Mouse (Mus musculus) right cerebral cortex, postnatal 14 days (tissue): ENCODE measurements at regions not wholly inside any gene's neighbourhood (a gene's known extent, or its start where the extent isn't known, plus 50 kb on each side); places are given as distances from the start of the nearest gene placed in this dataset.

Source experiments
- DNase-seq: peaks from one replicate; pipeline ENCODE4 v3.0.0; 2022

GRCm38 (mm10) chr13:90292124-90292523 is 202.7 kb upstream of the Xrcc4 start:
- no peak for DNase-seq

- DNase-seq = no peak
These were observed 191.6 kb upstream of the Xrcc4 start for GRCm38 (mm10) chr13:90280976-90281375.

- no peak for DNase-seq
These were observed 190.5 kb upstream of the Xrcc4 start for GRCm38 (mm10) chr13:90279786-90280382.

GRCm38 (mm10) chr13:90279355-90279754 is 189.9 kb upstream of the Xrcc4 start:
- DNase-seq = no peak

- DNase-seq = no peak
These were observed 169.8 kb upstream of the Xrcc4 start for GRCm38 (mm10) chr13:90259071-90259742.

- no peak for DNase-seq
These were observed 163.6 kb upstream of the Xrcc4 start for GRCm38 (mm10) chr13:90252981-90253380.

- DNase-seq = no peak
These were observed 156.8 kb upstream of the Xrcc4 start for GRCm38 (mm10) chr13:90245997-90246765.

GRCm38 (mm10) chr13:90238331-90238730 is 148.9 kb upstream of the Xrcc4 start:
- no peak for DNase-seq

GRCm38 (mm10) chr13:90233986-90234385 is 144.6 kb upstream of the Xrcc4 start:
- DNase-seq = no peak

GRCm38 (mm10) chr13:90233561-90233960 is 144.2 kb upstream of the Xrcc4 start:
- no peak for DNase-seq

- DNase-seq = no peak
These were observed 139.7 kb upstream of the Xrcc4 start for GRCm38 (mm10) chr13:90229106-90229505.

- no peak for DNase-seq
These were observed 136.8 kb upstream of the Xrcc4 start for GRCm38 (mm10) chr13:90226212-90226611.

GRCm38 (mm10) chr13:90212390-90212789 is 123.0 kb upstream of the Xrcc4 start:
- DNase-seq = no peak

- no peak for DNase-seq
These were observed 118.5 kb upstream of the Xrcc4 start for GRCm38 (mm10) chr13:90207875-90208274.
